Mouse (Mus musculus): Measurements from ENCODE around the gene Wee2. TPM values are rescaled to one million over a fixed set of nuclear protein-coding genes. Genes with fewer than 3 reads are reported as not detected.

Gene Wee2
- polyA plus RNA-seq (2015; fragmentation: Nextera tagmentation; extraction: Ambion mirVana), result 0.06 TPM in 1 of 2 replicates, not detected in the other

- peaks cover 28% of the 10 kb centered on the region; the same call in 1 of the 2 replicates for H3K27me3 ChIP-seq
- 52% methylated on average over 5 of the region's 5 CpGs for WGBS
- no peaks in the 10 kb centered on the region for H3K36me3 ChIP-seq
- ATAC-seq (replicated peaks; ENCODE audit: low FRiP score), result no peak
- no peak within 1 kb of the TSS for H3K4me3 ChIP-seq (replicated peaks)
- peaks cover 20% of the 10 kb centered on the region for H3K4me1 ChIP-seq
- peak within 1 kb of the TSS; percentile 34 for H3K4me2 ChIP-seq
- no peak within 1 kb of the TSS for H3K27ac ChIP-seq
- H3K9me3 ChIP-seq (replicated peaks), result no peaks in the 10 kb centered on the region
- H3K9ac ChIP-seq, result no peak within 1 kb of the TSS
Observed at GRCm38 (mm10) chr6:40438936-40439335, at the start of gene Wee2. Gene Wee2 (plus strand): TSS chr6:40439088.

DNA sequence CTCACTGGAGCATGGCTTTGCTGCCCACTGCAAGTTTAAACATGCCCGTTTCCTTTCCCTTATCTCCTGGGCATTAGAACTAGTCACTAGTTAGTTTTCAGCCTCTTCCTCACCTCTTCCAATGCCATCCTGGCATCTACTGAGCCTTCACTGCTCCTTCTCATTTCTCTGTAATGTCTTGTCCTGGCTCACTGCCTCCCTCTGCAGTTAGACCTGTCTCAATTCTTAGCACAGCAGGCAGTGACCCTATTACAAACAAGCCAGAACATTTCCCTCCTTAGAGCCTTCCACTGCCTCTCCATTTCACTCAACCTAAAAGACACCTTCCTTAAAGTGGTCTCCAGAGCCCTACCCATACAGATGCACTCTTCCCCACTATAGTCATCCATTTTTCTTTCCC is 47.9 kb upstream of the Wee2 start:
- no peak overlapping the region for H3K9ac ChIP-seq
- H3K27me3 ChIP-seq, result no peaks in the 10 kb centered on the region
- H3K4me2 ChIP-seq, result no peak overlapping the region
- H3K9me3 ChIP-seq (replicated peaks), result no peaks in the 10 kb centered on the region
- no peak overlapping the region for H3K27ac ChIP-seq
- no peak overlapping the region for H3K4me3 ChIP-seq (replicated peaks)
- WGBS, result 88% methylated on average over 1 of the region's 1 CpGs
- ATAC-seq (replicated peaks; ENCODE audit: low FRiP score), result no peak
- no peaks in the 10 kb centered on the region for H3K4me1 ChIP-seq
- H3K36me3 ChIP-seq, result peaks cover 65% of the 10 kb centered on the region

GRCm38 (mm10) chr6:40393213-40393612 is 45.7 kb upstream of the Wee2 start:
- no peak overlapping the region for H3K4me3 ChIP-seq (replicated peaks)
- peaks cover 61% of the 10 kb centered on the region for H3K36me3 ChIP-seq
- no peak overlapping the region for H3K27ac ChIP-seq
- H3K9ac ChIP-seq, result no peak overlapping the region
- H3K4me2 ChIP-seq, result no peak overlapping the region
- no peaks in the 10 kb centered on the region for H3K27me3 ChIP-seq
- H3K9me3 ChIP-seq (replicated peaks), result no peaks in the 10 kb centered on the region
- WGBS, result 45% methylated on average over 3 of the region's 3 CpGs
- ATAC-seq (replicated peaks; ENCODE audit: low FRiP score), result peak; percentile 83
- H3K4me1 ChIP-seq, result no peaks in the 10 kb centered on the region

DNA sequence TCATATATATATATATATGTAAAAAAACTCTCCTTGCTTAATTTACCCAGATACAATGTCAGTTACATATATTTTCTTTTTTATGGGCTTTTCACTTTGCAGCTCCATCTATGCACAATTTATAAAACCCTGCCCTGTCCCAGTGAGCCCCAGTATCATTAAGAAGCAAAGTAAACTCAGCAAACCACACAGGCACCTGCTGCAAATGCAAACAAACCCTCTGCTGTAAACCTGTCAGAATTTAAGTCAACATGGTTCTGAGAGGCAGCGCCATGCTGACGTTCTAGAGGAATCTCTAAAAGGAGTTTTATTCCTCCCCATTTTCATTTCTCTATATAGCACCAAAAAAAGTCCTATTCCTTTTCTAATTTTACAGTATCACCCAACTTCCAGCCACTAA is 36.9 kb upstream of the Wee2 start:
- WGBS, result 76% methylated on average over 2 of the region's 2 CpGs
- Histone ChIP-seq H3K4me1 (no peaks in the 10 kb centered on the region), H3K27me3 (no peaks in the 10 kb centered on the region), H3K4me3 (replicated peaks) (no peak overlapping the region), H3K27ac (no peak overlapping the region), H3K4me2 (no peak overlapping the region), H3K9me3 (replicated peaks) (no peaks in the 10 kb centered on the region), H3K9ac (no peak overlapping the region), H3K36me3 (peaks cover 86% of the 10 kb centered on the region)
- ATAC-seq (replicated peaks; ENCODE audit: low FRiP score), result no peak

GRCm38 (mm10) chr6:40403640-40404285 is 35.1 kb upstream of the Wee2 start:
- 92% methylated on average over 4 of the region's 4 CpGs for WGBS
- Histone ChIP-seq H3K4me3 (replicated peaks) (no peak overlapping the region), H3K9me3 (replicated peaks) (no peaks in the 10 kb centered on the region), H3K9ac (no peak overlapping the region), H3K4me2 (no peak overlapping the region), H3K36me3 (peaks cover 88% of the 10 kb centered on the region), H3K4me1 (no peaks in the 10 kb centered on the region), H3K27me3 (no peaks in the 10 kb centered on the region), H3K27ac (no peak overlapping the region)
- no peak for ATAC-seq (replicated peaks; ENCODE audit: low FRiP score)

DNA sequence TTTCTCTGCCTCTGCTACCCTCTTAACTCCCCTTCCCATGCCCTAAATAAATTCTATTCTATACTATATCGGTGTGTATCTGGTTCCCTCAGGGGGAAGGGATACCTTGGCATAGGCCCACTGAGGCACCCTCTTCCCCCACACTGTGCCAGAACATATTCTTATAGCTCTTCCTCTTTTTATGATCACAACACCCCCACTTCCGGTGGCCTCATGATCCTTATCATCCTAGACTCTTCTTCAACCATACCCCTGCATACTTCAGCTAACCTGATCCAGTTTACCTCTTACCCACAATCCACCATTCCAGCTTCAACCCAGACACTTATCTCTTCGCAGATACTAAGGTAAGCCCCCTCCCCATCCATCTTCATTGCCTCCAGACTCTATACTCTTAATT is 27.8 kb upstream of the Wee2 start:
- Histone ChIP-seq H3K27ac (no peak overlapping the region), H3K9ac (no peak overlapping the region), H3K9me3 (replicated peaks) (no peaks in the 10 kb centered on the region), H3K4me1 (no peaks in the 10 kb centered on the region), H3K4me3 (replicated peaks) (no peak overlapping the region), H3K36me3 (peaks cover 35% of the 10 kb centered on the region), H3K4me2 (no peak overlapping the region), H3K27me3 (no peaks in the 10 kb centered on the region)
- WGBS, result 81% methylated on average over 3 of the region's 3 CpGs
- ATAC-seq (replicated peaks; ENCODE audit: low FRiP score), result no peak

GRCm38 (mm10) chr6:40413046-40413445 is 25.8 kb upstream of the Wee2 start:
- no peak for ATAC-seq (replicated peaks; ENCODE audit: low FRiP score)
- Histone ChIP-seq H3K36me3 (peaks cover 19% of the 10 kb centered on the region), H3K4me1 (no peaks in the 10 kb centered on the region), H3K4me2 (no peak overlapping the region), H3K27ac (no peak overlapping the region), H3K4me3 (replicated peaks) (no peak overlapping the region), H3K9me3 (replicated peaks) (no peaks in the 10 kb centered on the region), H3K9ac (no peak overlapping the region), H3K27me3 (no peaks in the 10 kb centered on the region)
- WGBS, result 88% methylated on average over 5 of the region's 5 CpGs

DNA sequence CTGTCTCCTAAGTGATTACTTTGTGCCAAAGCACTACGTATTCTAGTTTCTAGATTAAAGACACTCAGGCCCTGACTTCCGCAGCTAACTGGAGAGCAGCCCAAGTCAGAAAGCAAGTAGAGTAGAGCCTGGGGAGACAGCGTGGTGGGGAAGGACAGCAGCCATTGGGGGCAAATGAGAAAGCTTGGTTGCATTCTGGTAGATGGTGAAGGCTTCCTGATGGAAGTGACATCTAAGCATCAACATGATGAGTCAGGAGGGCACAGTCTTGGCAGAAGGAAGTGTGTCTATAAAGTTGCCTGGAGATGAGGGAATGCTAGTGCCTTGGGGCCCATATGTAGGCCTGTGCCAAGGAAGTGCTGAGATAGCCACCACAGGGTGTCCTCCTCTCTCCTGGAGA is 25.3 kb upstream of the Wee2 start:
- Histone ChIP-seq H3K27ac (no peak overlapping the region), H3K9me3 (replicated peaks) (no peaks in the 10 kb centered on the region), H3K4me2 (no peak overlapping the region), H3K4me1 (no peaks in the 10 kb centered on the region), H3K36me3 (peaks cover 16% of the 10 kb centered on the region), H3K27me3 (no peaks in the 10 kb centered on the region), H3K4me3 (replicated peaks) (no peak overlapping the region), H3K9ac (no peak overlapping the region)
- no peak for ATAC-seq (replicated peaks; ENCODE audit: low FRiP score)
- 96% methylated on average over 3 of the region's 3 CpGs for WGBS

GRCm38 (mm10) chr6:40415799-40416198 is 23.1 kb upstream of the Wee2 start:
- H3K4me1 ChIP-seq, result no peaks in the 10 kb centered on the region
- no peak overlapping the region for H3K27ac ChIP-seq
- no peak overlapping the region for H3K4me3 ChIP-seq (replicated peaks)
- no peaks in the 10 kb centered on the region for H3K27me3 ChIP-seq
- peaks cover 12% of the 10 kb centered on the region; the same call in 1 of the 2 replicates for H3K36me3 ChIP-seq
- H3K9ac ChIP-seq, result no peak overlapping the region
- no peak for ATAC-seq (replicated peaks; ENCODE audit: low FRiP score)
- H3K4me2 ChIP-seq, result no peak overlapping the region
- H3K9me3 ChIP-seq (replicated peaks), result no peaks in the 10 kb centered on the region
- WGBS, result 66% methylated on average over 5 of the region's 5 CpGs

GRCm38 (mm10) chr6:40418386-40418785 is 20.5 kb upstream of the Wee2 start:
- Histone ChIP-seq H3K9ac (no peak overlapping the region), H3K4me3 (replicated peaks) (no peak overlapping the region), H3K9me3 (replicated peaks) (no peaks in the 10 kb centered on the region), H3K27me3 (no peaks in the 10 kb centered on the region), H3K36me3 (peaks cover 12% of the 10 kb centered on the region; the same call in 1 of the 2 replicates), H3K4me2 (no peak overlapping the region), H3K27ac (no peak overlapping the region), H3K4me1 (no peaks in the 10 kb centered on the region)
- ATAC-seq (replicated peaks; ENCODE audit: low FRiP score), result no peak
- 88% methylated on average over 4 of the region's 4 CpGs for WGBS

GRCm38 (mm10) chr6:40421099-40421498 is 17.8 kb upstream of the Wee2 start:
- H3K4me1 ChIP-seq, result no peaks in the 10 kb centered on the region
- H3K4me3 ChIP-seq (replicated peaks), result no peak overlapping the region
- WGBS, result 96% methylated on average over 6 of the region's 6 CpGs
- no peak overlapping the region for H3K4me2 ChIP-seq
- no peak overlapping the region for H3K27ac ChIP-seq
- H3K27me3 ChIP-seq, result no peaks in the 10 kb centered on the region
- peaks cover 10% of the 10 kb centered on the region; the same call in 1 of the 2 replicates for H3K36me3 ChIP-seq
- ATAC-seq (replicated peaks; ENCODE audit: low FRiP score), result no peak
- H3K9ac ChIP-seq, result no peak overlapping the region
- H3K9me3 ChIP-seq (replicated peaks), result no peaks in the 10 kb centered on the region

DNA sequence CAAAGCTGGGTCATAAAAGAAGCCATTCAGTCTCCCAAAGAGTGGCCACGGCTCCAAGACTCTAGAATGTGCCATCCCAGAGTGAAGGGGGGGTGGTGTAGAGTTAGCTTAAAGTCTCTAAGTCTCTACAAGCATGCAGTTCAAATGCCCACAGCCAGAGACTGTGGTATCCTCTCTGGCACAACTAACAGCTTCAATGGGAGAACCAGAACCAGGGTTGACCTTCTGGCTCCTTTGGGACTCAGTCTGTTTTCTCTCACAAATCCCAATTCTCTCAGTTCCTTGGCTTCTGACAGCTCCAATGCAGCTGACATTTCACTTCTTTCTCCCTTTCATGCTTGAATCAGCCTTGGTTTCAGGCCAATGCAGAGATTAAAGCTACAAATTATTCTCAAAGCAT is 15.9 kb upstream of the Wee2 start:
- Histone ChIP-seq H3K9ac (no peak overlapping the region), H3K4me2 (no peak overlapping the region), H3K4me3 (replicated peaks) (no peak overlapping the region), H3K27ac (no peak overlapping the region), H3K4me1 (no peaks in the 10 kb centered on the region), H3K27me3 (no peaks in the 10 kb centered on the region), H3K36me3 (peaks cover 7% of the 10 kb centered on the region; the same call in 1 of the 2 replicates), H3K9me3 (replicated peaks) (no peaks in the 10 kb centered on the region)
- no peak for ATAC-seq (replicated peaks; ENCODE audit: low FRiP score)
- 81% methylated on average over 1 of the region's 1 CpGs for WGBS

GRCm38 (mm10) chr6:40423774-40424173 is 15.1 kb upstream of the Wee2 start:
- Histone ChIP-seq H3K9ac (no peak overlapping the region), H3K4me3 (replicated peaks) (no peak overlapping the region), H3K27ac (no peak overlapping the region), H3K9me3 (replicated peaks) (no peaks in the 10 kb centered on the region), H3K4me2 (no peak overlapping the region), H3K27me3 (no peaks in the 10 kb centered on the region), H3K36me3 (peaks cover 5% of the 10 kb centered on the region; the same call in 1 of the 2 replicates), H3K4me1 (no peaks in the 10 kb centered on the region)
- peak; percentile 25; the same call in 1 of the 2 replicates for ATAC-seq (replicated peaks; ENCODE audit: low FRiP score)
- 39% methylated on average over 1 of the region's 1 CpGs for WGBS

Data from kidney, embryonic 15.5 days (tissue).